Mouse (Mus musculus) heart, embryonic 14.5 days (tissue): ENCODE measurements around the gene Phactr1. TPM values are rescaled to one million over a fixed set of nuclear protein-coding genes. Genes with fewer than 3 reads are reported as not detected.

Experiments used
- ATAC-seq: fragments of 200-750 bp; cut with Nextera tagmentation; 2 replicates; pipeline ENCODE4 v1.8.0; 2017; ENCODE audit warnings: low read depth, moderate TSS enrichment; ENCODE audit not compliant: insufficient number of reproducible peaks, insufficient read depth, low FRiP score
- H3K27ac ChIP-seq, 2 experiments: fragments of 200-500 bp in 1 of 2; fragments of 300-500 bp in 1 of 2; sonication (generic) in 1 of 2; replicated peaks in 1 of 2; 2 replicates each; pipeline ENCODE4 v1.5.1; 2012 to 2014; ENCODE audit warnings: low read depth in 2 of 2, low read length in 2 of 2, control low read depth in 1 of 2, mild to moderate bottlenecking in 1 of 2, mixed read lengths in 1 of 2; ENCODE audit not compliant: control insufficient read depth in 1 of 2, insufficient read depth in 1 of 2
- H3K27me3 ChIP-seq: fragments of 300-500 bp; sonication (generic); 2 replicates; pipeline ENCODE4 v1.6.1; 2014; ENCODE audit warnings: mild to moderate bottlenecking, low read length, control low read depth; ENCODE audit not compliant: control insufficient read depth, insufficient read depth
- H3K36me3 ChIP-seq: fragments of 300-500 bp; sonication (generic); 2 replicates; pipeline ENCODE4 v1.6.1; 2014; ENCODE audit warnings: mild to moderate bottlenecking, control low read depth, low read length, mixed read lengths; ENCODE audit not compliant: control insufficient read depth, insufficient read depth
- H3K4me1 ChIP-seq, 2 experiments: fragments of 200-500 bp in 1 of 2; fragments of 300-500 bp in 1 of 2; sonication (generic) in 1 of 2; 2 replicates each; pipeline ENCODE4 v1.6.1; 2012 to 2014; ENCODE audit warnings: low read length in 2 of 2, control low read depth in 1 of 2, mixed read lengths in 1 of 2; ENCODE audit not compliant: control insufficient read depth in 2 of 2, insufficient read depth in 2 of 2
- H3K4me2 ChIP-seq: fragments of 300-500 bp; sonication (generic); 2 replicates; pipeline ENCODE4 v1.6.1; 2014; ENCODE audit warnings: mild to moderate bottlenecking, low read length
- H3K4me3 ChIP-seq, 2 experiments: fragments of 200-500 bp in 1 of 2; fragments of 300-500 bp in 1 of 2; sonication (generic) in 1 of 2; 2 replicates each; pipeline ENCODE4 v1.5.1; 2012 to 2014; ENCODE audit warnings: low read length in 2 of 2, mild to moderate bottlenecking in 2 of 2, control low read depth in 1 of 2, low read depth in 1 of 2, moderate library complexity in 1 of 2; ENCODE audit not compliant: control insufficient read depth in 1 of 2, insufficient read depth in 1 of 2
- H3K9ac ChIP-seq: fragments of 300-500 bp; sonication (generic); 2 replicates; pipeline ENCODE4 v1.6.1; 2014; ENCODE audit warnings: mild to moderate bottlenecking, low read length
- H3K9me3 ChIP-seq: fragments of 300-500 bp; sonication (generic); 2 replicates; pipeline ENCODE4 v1.6.1; 2016; ENCODE audit warnings: low read length, control low read depth; ENCODE audit not compliant: control insufficient read depth
- WGBS: fragments of 180-500 bp; shearing (Covaris S2); extraction: QIAGEN DNeasy Blood & Tissue Kit; methylation state at CpG from one replicate; pipeline ENCODE4 v1.1.7; 2014; 5-methylcytosine and 5-hydroxymethylcytosine counted together
- polyA plus RNA-seq: library from polyadenylated mRNA; unstranded; fragments of >200 nt; fragmentation: Nextera tagmentation; extraction: Ambion mirVana; gene quantifications from 2 replicates; pipeline ENCODE4 v1.2.1, GENCODE M21; 2014

The Phactr1 gene
- polyA plus RNA-seq, 1 experiment from 2014 or later: 8.9 TPM

GRCm38 (mm10) chr13:43008466-43008865 lies 328.0 kb downstream of the Phactr1 start:
- Histone ChIP-seq H3K27ac (no peak overlapping the region), H3K4me2 (no peak overlapping the region), H3K27me3 (no peaks in the 10 kb centered on the region), H3K4me1 (peaks cover 2 to 12% of the 10 kb centered on the region in 2 experiments; a peak in 2 of 4 replicates), H3K36me3 (no peaks in the 10 kb centered on the region), H3K4me3 (no peak overlapping the region), H3K9me3 (no peaks in the 10 kb centered on the region), H3K9ac (no peak overlapping the region)
- 73% methylated on average over 5 of the region's 5 CpGs for WGBS
- ATAC-seq: no peak

GRCm38 (mm10) chr13:43009596-43009995 lies 329.2 kb downstream of the Phactr1 start:
- H3K27me3 ChIP-seq: no peaks in the 10 kb centered on the region
- 82% methylated on average over 3 of the region's 3 CpGs for WGBS
- H3K9me3 ChIP-seq: no peaks in the 10 kb centered on the region
- no peaks in the 10 kb centered on the region for H3K36me3 ChIP-seq
- H3K9ac ChIP-seq: no peak overlapping the region
- no peak overlapping the region for H3K27ac ChIP-seq
- no peak for ATAC-seq
- no peak overlapping the region for H3K4me2 ChIP-seq
- H3K4me3 ChIP-seq: no peak overlapping the region
- peaks cover 2 to 12% of the 10 kb centered on the region in 2 experiments; a peak in 2 of 4 replicates for H3K4me1 ChIP-seq

- no peaks in the 10 kb centered on the region for H3K9me3 ChIP-seq
- peaks cover 2 to 6% of the 10 kb centered on the region in 2 experiments; a peak in 2 of 4 replicates for H3K4me1 ChIP-seq
- no peak overlapping the region for H3K4me2 ChIP-seq
- no peaks in the 10 kb centered on the region for H3K36me3 ChIP-seq
- no peak overlapping the region for H3K4me3 ChIP-seq
- H3K9ac ChIP-seq: no peak overlapping the region
- 35% methylated on average over 3 of the region's 3 CpGs for WGBS
- no peak for ATAC-seq
- H3K27ac ChIP-seq: no peak overlapping the region
- H3K27me3 ChIP-seq: no peaks in the 10 kb centered on the region
Measured at GRCm38 (mm10) chr13:43011516-43011915, 331.1 kb downstream of the Phactr1 start.

- whole genome bisulfite sequencing: 87% methylated on average over 4 of the region's 4 CpGs
- Histone ChIP-seq H3K36me3 (no peaks in the 10 kb centered on the region), H3K4me3 (no peak overlapping the region), H3K27me3 (no peaks in the 10 kb centered on the region), H3K9ac (no peak overlapping the region), H3K9me3 (no peaks in the 10 kb centered on the region), H3K4me2 (no peak overlapping the region), H3K4me1 (peaks cover 2 to 6% of the 10 kb centered on the region in 2 experiments; a peak in 2 of 4 replicates), H3K27ac (no peak overlapping the region)
- no peak for ATAC-seq
Measured at GRCm38 (mm10) chr13:43013984-43014383, 333.6 kb downstream of the Phactr1 start.

- no peaks in the 10 kb centered on the region for H3K36me3 ChIP-seq
- no peaks in the 10 kb centered on the region for H3K27me3 ChIP-seq
- WGBS: 79% methylated on average over 6 of the region's 6 CpGs
- no peak overlapping the region for H3K27ac ChIP-seq
- H3K4me3 ChIP-seq: no peak overlapping the region
- no peak overlapping the region for H3K9ac ChIP-seq
- ATAC-seq: no peak
- H3K4me1 ChIP-seq: peaks cover 2 to 6% of the 10 kb centered on the region in 2 experiments; a peak in 2 of 4 replicates
- no peaks in the 10 kb centered on the region for H3K9me3 ChIP-seq
- no peak overlapping the region for H3K4me2 ChIP-seq
Measured at GRCm38 (mm10) chr13:43015768-43016167, 335.3 kb downstream of the Phactr1 start.

GRCm38 (mm10) chr13:43018863-43019262 lies 338.4 kb downstream of the Phactr1 start:
- Histone ChIP-seq H3K27me3 (no peaks in the 10 kb centered on the region), H3K4me2 (no peak overlapping the region), H3K4me1 (peaks cover 0 to 2% of the 10 kb centered on the region in 2 experiments; a peak in 1 of 4 replicates), H3K4me3 (no peak overlapping the region), H3K9ac (no peak overlapping the region), H3K36me3 (no peaks in the 10 kb centered on the region), H3K27ac (no peak overlapping the region), H3K9me3 (no peaks in the 10 kb centered on the region)
- no peak for ATAC-seq
- WGBS: 68% methylated on average over 5 of the region's 5 CpGs

GRCm38 (mm10) chr13:43021031-43021430 lies 340.6 kb downstream of the Phactr1 start:
- Histone ChIP-seq H3K36me3 (no peaks in the 10 kb centered on the region), H3K9me3 (no peaks in the 10 kb centered on the region), H3K27me3 (no peaks in the 10 kb centered on the region), H3K4me3 (no peak overlapping the region), H3K9ac (no peak overlapping the region), H3K4me2 (no peak overlapping the region), H3K27ac (no peak overlapping the region), H3K4me1 (peaks cover 0 to 2% of the 10 kb centered on the region in 2 experiments; a peak in 1 of 4 replicates)
- 64% methylated on average over 6 of the region's 6 CpGs for WGBS
- ATAC-seq: no peak

GRCm38 (mm10) chr13:43023005-43023404 lies 342.6 kb downstream of the Phactr1 start:
- no peak overlapping the region for H3K27ac ChIP-seq
- no peak overlapping the region for H3K4me2 ChIP-seq
- ATAC-seq: no peak
- 83% methylated on average over 5 of the region's 5 CpGs for WGBS
- H3K9me3 ChIP-seq: no peaks in the 10 kb centered on the region
- H3K36me3 ChIP-seq: no peaks in the 10 kb centered on the region
- H3K4me1 ChIP-seq: no peaks in the 10 kb centered on the region
- H3K9ac ChIP-seq: no peak overlapping the region
- H3K27me3 ChIP-seq: no peaks in the 10 kb centered on the region
- no peak overlapping the region for H3K4me3 ChIP-seq
